Mouse (Mus musculus) G1E (cell line): Measurements from ENCODE around the gene Eif4e3. TPM values are rescaled to one million over a fixed set of nuclear protein-coding genes. Genes with fewer than 3 reads are reported as not detected.

Experiments used
- ATAC-seq: 2 replicates; pipeline ENCODE4 v1.8.0; 2016; ENCODE audit warnings: mild to moderate bottlenecking; ENCODE audit not compliant: insufficient number of reproducible peaks, poor library complexity, low FRiP score, severe bottlenecking; ENCODE audit errors: extremely low read depth
- DNase-seq: peaks from one replicate; pipeline ENCODE4 v3.0.0; 2012; ENCODE audit warnings: low spot score
- H3K27me3 ChIP-seq: 2 replicates; pipeline ENCODE4 v1.6.1; 2012; ENCODE audit warnings: mild to moderate bottlenecking, low read length, inconsistent platforms; ENCODE audit not compliant: insufficient read depth
- H3K36me3 ChIP-seq: replicated peaks from 2 replicates; pipeline ENCODE3; 2012; ENCODE audit warnings: mild to moderate bottlenecking, inconsistent platforms
- H3K4me1 ChIP-seq: 2 replicates; pipeline ENCODE4 v1.6.1; 2012; ENCODE audit warnings: low read depth, low read length, inconsistent platforms, mixed read lengths; ENCODE audit not compliant: insufficient read depth
- H3K4me3 ChIP-seq: 2 replicates; pipeline ENCODE4 v1.5.1; 2012; ENCODE audit warnings: low read depth, mild to moderate bottlenecking, inconsistent platforms, low read length, moderate library complexity, mixed read lengths
- H3K9me3 ChIP-seq: replicated peaks from 2 replicates; pipeline ENCODE4 v1.6.1; 2012; ENCODE audit warnings: inconsistent platforms
- CTCF ChIP-seq: IDR thresholded peaks from 2 replicates; pipeline ENCODE4 v1.5.1; 2012; ENCODE audit warnings: low read depth, low read length, inconsistent platforms, mixed read lengths
- GATA1 ChIP-seq: IDR thresholded peaks from 2 replicates; pipeline ENCODE4 v1.6.1; 2012; ENCODE audit warnings: borderline replicate concordance, low read length, inconsistent platforms, mixed read lengths
- GATA2 ChIP-seq: IDR thresholded peaks from 2 replicates; pipeline ENCODE4 v1.6.1; 2012; ENCODE audit warnings: low read depth, low read length, inconsistent platforms, borderline replicate concordance
- POLR2AphosphoS5 ChIP-seq: IDR thresholded peaks from 2 replicates; pipeline ENCODE4 v1.6.1; 2012; ENCODE audit warnings: low read depth, low read length, inconsistent platforms; ENCODE audit not compliant: insufficient replicate concordance
- TAL1 ChIP-seq: conservative IDR thresholded peaks from 2 replicates; pipeline ENCODE4 v1.6.1; 2012; ENCODE audit warnings: low read depth, low read length, inconsistent platforms, mixed read lengths
- polyA plus RNA-seq: library from polyadenylated mRNA; stranded (reverse); fragments of >175 nt; gene quantifications from 2 replicates; pipeline ENCODE4 v1.2.3, GENCODE M21; 2012
- total RNA-seq, 2 experiments: library from RNA; stranded (forward) in 1 of 2; stranded (reverse) in 1 of 2; fragments of 200-1000 nt in 1 of 2; fragments of >200 nt in 1 of 2; fragmentation: Nextera tagmentation in 1 of 2; gene quantifications; 2 replicates each; pipeline ENCODE4 v1.2.3; 2014 to 2017

Gene Eif4e3
- total and polyA plus RNA-seq, 3 experiments, result not detected

- no peak for ATAC-seq
- H3K4me1 ChIP-seq, result no peaks in the 10 kb centered on the region
- H3K9me3 ChIP-seq, result peaks cover 65% of the 10 kb centered on the region
- no peaks in the 10 kb centered on the region for H3K36me3 ChIP-seq
- no peak overlapping the region for H3K4me3 ChIP-seq
- TF ChIP-seq POLR2AphosphoS5, result no peak
- TF ChIP-seq GATA1, result no peak
- TF ChIP-seq TAL1, result no peak
- no peak for TF ChIP-seq GATA2
- no peak for TF ChIP-seq CTCF
- H3K27me3 ChIP-seq, result no peaks in the 10 kb centered on the region
- DNase-seq, result no peak
Observed at GRCm38 (mm10) chr6:99667290-99667689, 719 bp upstream of the Eif4e3 start.

GRCm38 (mm10) chr6:99665457-99666317, 884 bp downstream of the Eif4e3 start:
- Histone ChIP-seq H3K4me1 (no peaks in the 10 kb centered on the region), H3K36me3 (no peaks in the 10 kb centered on the region), H3K27me3 (no peaks in the 10 kb centered on the region), H3K9me3 (peaks cover 62% of the 10 kb centered on the region), H3K4me3 (no peak overlapping the region)
- no peak for DNase-seq
- TF ChIP-seq CTCF (no peak), POLR2AphosphoS5 (no peak), GATA2 (no peak), GATA1 (no peak), TAL1 (no peak)
- ATAC-seq, result no peak

GRCm38 (mm10) chr6:99663232-99663631, 3.3 kb downstream of the Eif4e3 start:
- ATAC-seq (no peak), DNase-seq (no peak)
- Histone ChIP-seq H3K9me3 (peaks cover 68% of the 10 kb centered on the region), H3K4me1 (no peaks in the 10 kb centered on the region), H3K4me3 (no peak overlapping the region), H3K36me3 (no peaks in the 10 kb centered on the region), H3K27me3 (no peaks in the 10 kb centered on the region)
- no peak for TF ChIP-seq GATA1
- TF ChIP-seq POLR2AphosphoS5, result no peak
- TF ChIP-seq TAL1, result no peak
- no peak for TF ChIP-seq CTCF
- no peak for TF ChIP-seq GATA2

GRCm38 (mm10) chr6:99660443-99660842, 6.1 kb downstream of the Eif4e3 start:
- TF ChIP-seq POLR2AphosphoS5 (no peak), GATA1 (no peak), TAL1 (no peak), CTCF (no peak), GATA2 (no peak)
- H3K4me3 ChIP-seq, result no peak overlapping the region
- no peak for ATAC-seq
- no peak for DNase-seq
- H3K4me1 ChIP-seq, result no peaks in the 10 kb centered on the region
- no peaks in the 10 kb centered on the region for H3K27me3 ChIP-seq
- H3K9me3 ChIP-seq, result peaks cover 56% of the 10 kb centered on the region
- no peaks in the 10 kb centered on the region for H3K36me3 ChIP-seq

- DNase-seq (no peak), ATAC-seq (no peak)
Observed at GRCm38 (mm10) chr6:99658586-99658985, 8.0 kb downstream of the Eif4e3 start.

GRCm38 (mm10) chr6:99656088-99656487, 10.5 kb downstream of the Eif4e3 start:
- Histone ChIP-seq H3K4me3 (no peak overlapping the region), H3K4me1 (no peaks in the 10 kb centered on the region), H3K9me3 (peaks cover 46% of the 10 kb centered on the region), H3K36me3 (no peaks in the 10 kb centered on the region), H3K27me3 (no peaks in the 10 kb centered on the region)
- ATAC-seq (no peak), DNase-seq (no peak)
- no peak for TF ChIP-seq CTCF
- TF ChIP-seq POLR2AphosphoS5, result no peak
- no peak for TF ChIP-seq TAL1
- no peak for TF ChIP-seq GATA2
- no peak for TF ChIP-seq GATA1

More at GRCm38 (mm10) chr6:99658586-99658985, 8.0 kb downstream of the Eif4e3 start:
- peaks cover 49% of the 10 kb centered on the region for H3K9me3 ChIP-seq
- no peaks in the 10 kb centered on the region for H3K4me1 ChIP-seq
- no peaks in the 10 kb centered on the region for H3K36me3 ChIP-seq
- TF ChIP-seq GATA1 (no peak), POLR2AphosphoS5 (no peak), TAL1 (no peak), CTCF (no peak), GATA2 (no peak)
- H3K4me3 ChIP-seq, result no peak overlapping the region
- H3K27me3 ChIP-seq, result no peaks in the 10 kb centered on the region
